Mouse (Mus musculus) CH12.LX (cell line): ENCODE measurements around the gene Stub1.

ENCODE experiments used
- CTCF ChIP-seq, 2 experiments: IDR thresholded peaks in 1 of 2; conservative IDR thresholded peaks in 1 of 2; 2 replicates each; pipeline ENCODE4 v1.5.1; 2011 to 2012; ENCODE audit warnings: low read depth in 2 of 2, low read length in 2 of 2, improper control_type of control experiment in 1 of 2, inconsistent platforms in 1 of 2, mild to moderate bottlenecking in 1 of 2, moderate library complexity in 1 of 2
- EP300 ChIP-seq: IDR thresholded peaks from 2 replicates; pipeline ENCODE4 v1.6.1; 2011; ENCODE audit warnings: low read length, improper control_type of control experiment
- ETS1 ChIP-seq: conservative IDR thresholded peaks from 2 replicates; pipeline ENCODE4 v1.6.1; 2012; ENCODE audit warnings: low read depth, mild to moderate bottlenecking, inconsistent platforms, low read length, improper control_type of control experiment, moderate library complexity
- GABPA ChIP-seq: IDR thresholded peaks from 2 replicates; pipeline ENCODE4 v1.6.1; 2012; ENCODE audit warnings: low read depth, low read length, improper control_type of control experiment, inconsistent platforms; ENCODE audit not compliant: insufficient replicate concordance
- JUN ChIP-seq: IDR thresholded peaks from 2 replicates; pipeline ENCODE4 v1.6.1; 2011; ENCODE audit warnings: low read depth, mild to moderate bottlenecking, low read length, improper control_type of control experiment, moderate library complexity; ENCODE audit not compliant: insufficient read depth
- MAFK ChIP-seq: IDR thresholded peaks from 2 replicates; pipeline ENCODE4 v1.6.1; 2011; ENCODE audit warnings: low read length, improper control_type of control experiment; ENCODE audit not compliant: insufficient replicate concordance
- NRF1 ChIP-seq: IDR thresholded peaks from 2 replicates; pipeline ENCODE4 v1.6.1; 2014; ENCODE audit warnings: low read depth, mild to moderate bottlenecking, inconsistent platforms, low read length, improper control_type of control experiment, moderate library complexity
- POLR2A ChIP-seq: IDR thresholded peaks from 2 replicates; pipeline ENCODE4 v1.6.1; 2011; ENCODE audit warnings: low read depth, mild to moderate bottlenecking, improper control_type of control experiment, low read length
- RAD21 ChIP-seq: IDR thresholded peaks from 2 replicates; pipeline ENCODE4 v1.6.1; 2011; ENCODE audit warnings: low read depth, mild to moderate bottlenecking, low read length, improper control_type of control experiment, moderate library complexity
- SIN3A ChIP-seq: IDR thresholded peaks from 2 replicates; pipeline ENCODE4 v1.6.1; 2012; ENCODE audit warnings: low read length, improper control_type of control experiment, inconsistent platforms
- USF1 ChIP-seq: IDR thresholded peaks from 2 replicates; pipeline ENCODE4 v1.6.1; 2014; ENCODE audit warnings: low read depth, mild to moderate bottlenecking, inconsistent platforms, low read length, improper control_type of control experiment
- USF2 ChIP-seq: conservative IDR thresholded peaks from 2 replicates; pipeline ENCODE4 v1.6.1; 2011; ENCODE audit warnings: low read depth, low read length, improper control_type of control experiment
- ZC3H11A ChIP-seq: IDR thresholded peaks from 2 replicates; pipeline ENCODE4 v1.6.1; 2012; ENCODE audit warnings: low read depth, mild to moderate bottlenecking, inconsistent platforms, low read length, improper control_type of control experiment
- ZNF384 ChIP-seq: IDR thresholded peaks from 2 replicates; pipeline ENCODE4 v1.6.1; 2012; ENCODE audit warnings: low read depth, low read length, improper control_type of control experiment, inconsistent platforms

- TF ChIP-seq JUN (no peak), CTCF (conservative IDR thresholded peaks at IDR 0.05 in 1 of 2, IDR thresholded peaks at IDR 0.05 in 1 of 2; ENCODE audit: low read depth in 2 of 2, low read length in 2 of 2) (no peak), MAFK (no peak), POLR2A (no peak), ZC3H11A (no peak), ZNF384 (no peak), SIN3A (no peak), USF1 (no peak), RAD21 (no peak), GABPA (no peak), EP300 (no peak), USF2 (no peak), NRF1 (no peak), ETS1 (no peak)
Measured at GRCm38 (mm10) chr17:25835301-25835700, 2.1 kb upstream of the Stub1 start.
